Mouse (Mus musculus): Measurements from ENCODE around the gene Zdhhc7.

DNA sequence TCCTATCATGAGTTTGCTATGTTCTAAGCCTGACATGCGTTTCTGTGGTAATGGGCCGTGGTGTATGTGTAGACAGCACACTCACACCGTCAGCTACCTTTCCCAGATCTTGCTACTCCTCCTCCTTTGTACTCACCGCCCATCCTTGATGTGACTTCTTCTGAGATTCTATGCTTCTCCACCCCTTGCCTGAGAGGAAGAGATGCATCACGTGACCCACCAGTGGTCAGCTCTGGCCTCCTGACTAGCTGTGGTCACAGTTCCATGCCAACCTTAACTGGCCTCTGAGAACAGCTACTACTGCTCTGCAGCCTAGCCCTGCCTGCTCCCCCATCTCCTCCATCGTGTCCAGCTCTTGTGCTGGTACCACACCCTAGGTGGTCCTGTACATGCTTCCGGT is 34.4 kb upstream of the Zdhhc7 start:
- no peak for TF ChIP-seq CHD2 (IDR thresholded peaks at IDR 0.05; ENCODE audit: low read length)
- no peak for TF ChIP-seq RAD21 (IDR thresholded peaks at IDR 0.05; ENCODE audit: low read depth, low read length)
- TF ChIP-seq TCF12 (IDR thresholded peaks at IDR 0.05; ENCODE audit: low read depth, low read length) = no peak
- TF ChIP-seq MAFK (IDR thresholded peaks at IDR 0.05; ENCODE audit: insufficient replicate concordance, low read length) = no peak
- TF ChIP-seq EP300 (IDR thresholded peaks at IDR 0.05; ENCODE audit: low read length) = no peak
- no peak for TF ChIP-seq POLR2A (IDR thresholded peaks at IDR 0.05; ENCODE audit: low read depth, low read length)
- no peak for TF ChIP-seq HCFC1 (IDR thresholded peaks at IDR 0.05; ENCODE audit: low read depth, low read length)
- no peak for TF ChIP-seq CTCF (conservative IDR thresholded peaks at IDR 0.05 in 1 of 2, IDR thresholded peaks at IDR 0.05 in 1 of 2; ENCODE audit: low read depth in 2 of 2, low read length in 2 of 2)
- no peak for TF ChIP-seq NELFE (IDR thresholded peaks at IDR 0.05; ENCODE audit: low read depth, low read length)
- TF ChIP-seq USF1 (IDR thresholded peaks at IDR 0.05; ENCODE audit: low read depth, low read length) = peak; percentile 5; the same call in 1 of the 2 replicates

All from CH12.LX (cell line).